Mouse (Mus musculus) spleen, adult 2 months (tissue): ENCODE measurements around the gene Klhl29. TPM values are rescaled to one million over a fixed set of nuclear protein-coding genes. Genes with fewer than 3 reads are reported as not detected.

ENCODE experiments used
- DNase-seq, 2 experiments: peaks; one replicate each; pipeline versions ENCODE4 v3.0.0 to v3.0.0-alpha.2; 2012 to 2021; ENCODE audit warnings: low spot score in 2 of 2, low read depth in 1 of 2
- H3K27ac ChIP-seq: fragments of 200-500 bp; 2 replicates; pipeline ENCODE4 v1.5.1; 2012; ENCODE audit warnings: low read length, inconsistent platforms; ENCODE audit not compliant: insufficient read depth
- H3K27me3 ChIP-seq: fragments of 200-500 bp; 2 replicates; pipeline ENCODE4 v1.6.1; 2012; ENCODE audit warnings: mild to moderate bottlenecking, moderate library complexity, low read length, inconsistent platforms; ENCODE audit not compliant: control insufficient read depth, insufficient read depth
- H3K36me3 ChIP-seq: fragments of 200-500 bp; 2 replicates; pipeline ENCODE4 v1.6.1; 2012; ENCODE audit warnings: mild to moderate bottlenecking, low read length, inconsistent platforms; ENCODE audit not compliant: control insufficient read depth, insufficient read depth
- H3K4me1 ChIP-seq: fragments of 200-500 bp; 2 replicates; pipeline ENCODE4 v1.6.1; 2011; ENCODE audit warnings: inconsistent platforms; ENCODE audit not compliant: control insufficient read depth, insufficient read depth, insufficient read length
- H3K4me3 ChIP-seq: fragments of 200-500 bp; 2 replicates; pipeline ENCODE4 v1.5.1; 2011; ENCODE audit warnings: mild to moderate bottlenecking, inconsistent platforms; ENCODE audit not compliant: insufficient read depth, insufficient read length; ENCODE audit errors: extremely low read depth
- CTCF ChIP-seq: fragments of 200-500 bp; IDR thresholded peaks from 2 replicates; pipeline ENCODE4 v1.5.1; 2011; ENCODE audit warnings: mild to moderate bottlenecking, inconsistent platforms; ENCODE audit not compliant: insufficient read depth, insufficient read length, insufficient replicate concordance; ENCODE audit errors: extremely low read depth
- POLR2A ChIP-seq: fragments of 200-500 bp; IDR thresholded peaks from 2 replicates; pipeline ENCODE4 v1.6.1; 2011; ENCODE audit warnings: low read depth, low read length, inconsistent platforms
- WGBS: fragments of 180-500 bp; shearing (Covaris S2); methylation state at CpG from one replicate; pipeline ENCODE4 v1.1.7; 2018; 5-methylcytosine and 5-hydroxymethylcytosine counted together
- polyA plus RNA-seq: library from polyadenylated mRNA; depleted of rRNA; stranded (reverse); fragments of >200 nt; gene quantifications from 2 replicates; pipeline ENCODE4 v1.2.3, GENCODE M21; 2012

The Klhl29 gene
- polyA plus RNA-seq, 1 experiment: 6.4 TPM

- H3K4me1 ChIP-seq: no peaks in the 10 kb centered on the region; the same call in 1 of the 2 replicates
- no peak for TF ChIP-seq POLR2A
- TF ChIP-seq CTCF: no peak
- no peak overlapping the region for H3K4me3 ChIP-seq
- no peak for DNase-seq
- 50% methylated on average over 6 of the region's 6 CpGs for WGBS
- H3K36me3 ChIP-seq: no peaks in the 10 kb centered on the region
- no peak overlapping the region for H3K27ac ChIP-seq
- no peaks in the 10 kb centered on the region for H3K27me3 ChIP-seq
Observed at GRCm38 (mm10) chr12:5120249-5120648, 255.2 kb downstream of the Klhl29 start.

GRCm38 (mm10) chr12:5119726-5120125, 255.8 kb downstream of the Klhl29 start:
- H3K4me3 ChIP-seq: no peak overlapping the region
- WGBS: 21% methylated on average over 15 of the region's 15 CpGs

GRCm38 (mm10) chr12:5119286-5119685, 256.2 kb downstream of the Klhl29 start:
- WGBS: 72% methylated on average over 9 of the region's 9 CpGs

More at GRCm38 (mm10) chr12:5119726-5120125, 255.8 kb downstream of the Klhl29 start:
- Histone ChIP-seq H3K4me1 (no peaks in the 10 kb centered on the region; the same call in 1 of the 2 replicates), H3K36me3 (no peaks in the 10 kb centered on the region), H3K27ac (no peak overlapping the region), H3K27me3 (no peaks in the 10 kb centered on the region)
- no peak for TF ChIP-seq POLR2A
- no peak for TF ChIP-seq CTCF
- peak in 1 of 2 experiments; percentile 22 for DNase-seq

GRCm38 (mm10) chr12:5116605-5117004, 258.9 kb downstream of the Klhl29 start:
- no peaks in the 10 kb centered on the region for H3K27me3 ChIP-seq
- H3K36me3 ChIP-seq: no peaks in the 10 kb centered on the region
- no peak overlapping the region for H3K27ac ChIP-seq
- DNase-seq: no peak
- no peaks in the 10 kb centered on the region for H3K4me1 ChIP-seq
- H3K4me3 ChIP-seq: no peak overlapping the region
- TF ChIP-seq CTCF (no peak), POLR2A (no peak)
- WGBS: 87% methylated on average over 5 of the region's 5 CpGs

More at GRCm38 (mm10) chr12:5119286-5119685, 256.2 kb downstream of the Klhl29 start:
- no peak for TF ChIP-seq POLR2A
- TF ChIP-seq CTCF: no peak
- no peaks in the 10 kb centered on the region; the same call in 1 of the 2 replicates for H3K4me1 ChIP-seq
- no peak for DNase-seq
- no peak overlapping the region for H3K4me3 ChIP-seq
- no peaks in the 10 kb centered on the region for H3K27me3 ChIP-seq
- no peaks in the 10 kb centered on the region for H3K36me3 ChIP-seq
- H3K27ac ChIP-seq: no peak overlapping the region

- H3K27ac ChIP-seq: no peak overlapping the region
- TF ChIP-seq POLR2A: no peak
- no peak for TF ChIP-seq CTCF
- DNase-seq: no peak
- no peaks in the 10 kb centered on the region for H3K27me3 ChIP-seq
- no peak overlapping the region for H3K4me3 ChIP-seq
- no peaks in the 10 kb centered on the region for H3K36me3 ChIP-seq
- no peaks in the 10 kb centered on the region for H3K4me1 ChIP-seq
- 77% methylated on average over 4 of the region's 4 CpGs for WGBS
Observed at GRCm38 (mm10) chr12:5114631-5115030, 260.9 kb downstream of the Klhl29 start.

GRCm38 (mm10) chr12:5111343-5111742, 264.1 kb downstream of the Klhl29 start:
- H3K4me1 ChIP-seq: no peaks in the 10 kb centered on the region
- no peak overlapping the region for H3K4me3 ChIP-seq
- no peak for TF ChIP-seq POLR2A
- no peak for TF ChIP-seq CTCF
- H3K27me3 ChIP-seq: no peaks in the 10 kb centered on the region
- no peak for DNase-seq
- no peaks in the 10 kb centered on the region for H3K36me3 ChIP-seq
- WGBS: 55% methylated on average over 3 of the region's 3 CpGs
- H3K27ac ChIP-seq: no peak overlapping the region

GRCm38 (mm10) chr12:5108613-5109012, 266.9 kb downstream of the Klhl29 start:
- no peak for DNase-seq
- Histone ChIP-seq H3K4me1 (no peaks in the 10 kb centered on the region), H3K36me3 (no peaks in the 10 kb centered on the region), H3K4me3 (no peak overlapping the region), H3K27me3 (no peaks in the 10 kb centered on the region), H3K27ac (no peak overlapping the region)
- 61% methylated on average over 6 of the region's 6 CpGs for WGBS
- TF ChIP-seq CTCF (no peak), POLR2A (no peak)
